Mouse (Mus musculus) CH12.LX (cell line): ENCODE results near the gene Opcml. TPM values are rescaled to one million over a fixed set of nuclear protein-coding genes. Genes with fewer than 3 reads are reported as not detected.

Source experiments
- DNase-seq: peaks from one replicate; pipeline ENCODE4 v3.0.0-alpha.2; 2013; ENCODE audit errors: extremely low read depth
- H3K27ac ChIP-seq: 2 replicates; pipeline ENCODE4 v1.5.1; 2012; ENCODE audit warnings: low read depth, mild to moderate bottlenecking, control low read depth, moderate library complexity; ENCODE audit not compliant: insufficient read depth
- H3K27me3 ChIP-seq: replicated peaks from 2 replicates; pipeline ENCODE3; 2012; ENCODE audit warnings: inconsistent platforms
- H3K36me3 ChIP-seq, 2 experiments: replicated peaks in 1 of 2; 2 replicates each; pipeline versions ENCODE3 to v1.6.1; 2012; ENCODE audit warnings: inconsistent platforms in 1 of 2, low read length in 1 of 2, mild to moderate bottlenecking in 1 of 2, mixed read lengths in 1 of 2, moderate library complexity in 1 of 2; ENCODE audit not compliant: control insufficient read depth in 1 of 2, insufficient read depth in 1 of 2
- H3K4me1 ChIP-seq, 2 experiments: 2 replicates each; pipeline ENCODE4 v1.6.1; 2012; ENCODE audit warnings: inconsistent platforms in 1 of 2, moderate library complexity in 1 of 2; ENCODE audit not compliant: insufficient read depth in 2 of 2, control insufficient read depth in 1 of 2
- H3K4me2 ChIP-seq: 2 replicates; pipeline ENCODE4 v1.6.1; 2012; ENCODE audit warnings: low read depth, mild to moderate bottlenecking, control low read depth; ENCODE audit not compliant: poor library complexity, insufficient read depth, severe bottlenecking
- H3K4me3 ChIP-seq, 3 experiments: fragments of 150-350 bp in 1 of 3; sonication (generic) in 1 of 3; replicated peaks in 1 of 3; 2 replicates each; pipeline versions ENCODE3 to v1.5.1; 2011 to 2012; ENCODE audit warnings: low read depth in 2 of 3, low read length in 2 of 3, mild to moderate bottlenecking in 2 of 3, moderate library complexity in 2 of 3, control low read depth in 1 of 3, improper control_type of control experiment in 1 of 3, inconsistent platforms in 1 of 3, mixed read lengths in 1 of 3; ENCODE audit not compliant: poor library complexity in 1 of 3
- H3K79me2 ChIP-seq: replicated peaks from 2 replicates; pipeline ENCODE4 v1.6.1; 2012; ENCODE audit warnings: mild to moderate bottlenecking, moderate library complexity; ENCODE audit not compliant: control insufficient read depth, poor library complexity, insufficient read depth, severe bottlenecking; ENCODE audit errors: extremely low read depth
- H3K9ac ChIP-seq: 2 replicates; pipeline ENCODE4 v1.6.1; 2012; ENCODE audit warnings: low read depth, mild to moderate bottlenecking, control low read depth, moderate library complexity; ENCODE audit not compliant: insufficient read depth
- H3K9me3 ChIP-seq: replicated peaks from 2 replicates; pipeline ENCODE3; 2012; ENCODE audit warnings: low read length, inconsistent platforms, mixed read lengths
- CHD1 ChIP-seq: IDR thresholded peaks from 2 replicates; pipeline ENCODE4 v1.6.1; 2012; ENCODE audit warnings: low read depth, low read length, improper control_type of control experiment, inconsistent platforms
- CHD2 ChIP-seq: IDR thresholded peaks from 2 replicates; pipeline ENCODE4 v1.6.1; 2011; ENCODE audit warnings: low read length, improper control_type of control experiment
- EP300 ChIP-seq: IDR thresholded peaks from 2 replicates; pipeline ENCODE4 v1.6.1; 2011; ENCODE audit warnings: low read length, improper control_type of control experiment
- GABPA ChIP-seq: IDR thresholded peaks from 2 replicates; pipeline ENCODE4 v1.6.1; 2012; ENCODE audit warnings: low read depth, low read length, improper control_type of control experiment, inconsistent platforms; ENCODE audit not compliant: insufficient replicate concordance
- JUN ChIP-seq: IDR thresholded peaks from 2 replicates; pipeline ENCODE4 v1.6.1; 2011; ENCODE audit warnings: low read depth, mild to moderate bottlenecking, low read length, improper control_type of control experiment, moderate library complexity; ENCODE audit not compliant: insufficient read depth
- JUND ChIP-seq: conservative IDR thresholded peaks from 2 replicates; pipeline ENCODE4 v1.6.1; 2011; ENCODE audit warnings: low read depth, low read length, improper control_type of control experiment
- KAT2A ChIP-seq: IDR thresholded peaks from 2 replicates; pipeline ENCODE4 v1.6.1; 2012; ENCODE audit warnings: low read length, improper control_type of control experiment, inconsistent platforms; ENCODE audit not compliant: insufficient replicate concordance
- MAFK ChIP-seq: IDR thresholded peaks from 2 replicates; pipeline ENCODE4 v1.6.1; 2011; ENCODE audit warnings: low read length, improper control_type of control experiment; ENCODE audit not compliant: insufficient replicate concordance
- MAX ChIP-seq: IDR thresholded peaks from 2 replicates; pipeline ENCODE4 v1.6.1; 2011; ENCODE audit warnings: low read length, improper control_type of control experiment
- MAZ ChIP-seq: IDR thresholded peaks from 2 replicates; pipeline ENCODE4 v1.6.1; 2012; ENCODE audit warnings: low read depth, mild to moderate bottlenecking, inconsistent platforms, low read length, improper control_type of control experiment, moderate library complexity
- MYC ChIP-seq: IDR thresholded peaks from 2 replicates; pipeline ENCODE4 v1.6.1; 2011; ENCODE audit warnings: low read depth, mild to moderate bottlenecking, improper control_type of control experiment, low read length
- NRF1 ChIP-seq: IDR thresholded peaks from 2 replicates; pipeline ENCODE4 v1.6.1; 2014; ENCODE audit warnings: low read depth, mild to moderate bottlenecking, inconsistent platforms, low read length, improper control_type of control experiment, moderate library complexity
- POLR2A ChIP-seq: IDR thresholded peaks from 2 replicates; pipeline ENCODE4 v1.6.1; 2011; ENCODE audit warnings: low read depth, mild to moderate bottlenecking, improper control_type of control experiment, low read length
- POLR2AphosphoS2 ChIP-seq: IDR thresholded peaks from 2 replicates; pipeline ENCODE4 v1.6.1; 2011; ENCODE audit warnings: low read depth, low read length, improper control_type of control experiment
- RAD21 ChIP-seq: IDR thresholded peaks from 2 replicates; pipeline ENCODE4 v1.6.1; 2011; ENCODE audit warnings: low read depth, mild to moderate bottlenecking, low read length, improper control_type of control experiment, moderate library complexity
- RCOR1 ChIP-seq: conservative IDR thresholded peaks from 2 replicates; pipeline ENCODE4 v1.6.1; 2012; ENCODE audit warnings: low read depth, mild to moderate bottlenecking, inconsistent platforms, low read length, improper control_type of control experiment
- SMC3 ChIP-seq: IDR thresholded peaks from 2 replicates; pipeline ENCODE4 v1.6.1; 2011; ENCODE audit warnings: low read depth, low read length, improper control_type of control experiment
- TCF12 ChIP-seq: IDR thresholded peaks from 2 replicates; pipeline ENCODE4 v1.6.1; 2014; ENCODE audit warnings: low read depth, mild to moderate bottlenecking, inconsistent platforms, low read length, improper control_type of control experiment
- USF2 ChIP-seq: conservative IDR thresholded peaks from 2 replicates; pipeline ENCODE4 v1.6.1; 2011; ENCODE audit warnings: low read depth, low read length, improper control_type of control experiment
- ZC3H11A ChIP-seq: IDR thresholded peaks from 2 replicates; pipeline ENCODE4 v1.6.1; 2012; ENCODE audit warnings: low read depth, mild to moderate bottlenecking, inconsistent platforms, low read length, improper control_type of control experiment
- ZKSCAN1 ChIP-seq: IDR thresholded peaks from 2 replicates; pipeline ENCODE4 v1.6.1; 2012; ENCODE audit warnings: low read depth, inconsistent platforms, low read length, improper control_type of control experiment, borderline replicate concordance
- ZMIZ1 ChIP-seq: IDR thresholded peaks from 2 replicates; pipeline ENCODE4 v1.6.1; 2012; ENCODE audit warnings: low read depth, mild to moderate bottlenecking, inconsistent platforms, low read length, improper control_type of control experiment
- dilution Hi-C: fragments of 300-500 bp; cut with MboI; formaldehyde crosslinking; loops from 2 replicates; pipeline ENCODE4 v1.14.3; 2020; ENCODE audit warnings: low sequenced_read_pairs; ENCODE audit not compliant: extremely low pct_unique_long_range_greater_than_20kb, extremely low pct_ligation_motif_present
- in situ Hi-C: fragments of 300-500 bp; cut with MboI; formaldehyde crosslinking; loops from 3 replicates; pipeline ENCODE4 v1.14.3; 2019; ENCODE audit warnings: low sequenced_read_pairs, low pct_ligation_motif_present, low pct_unique_long_range_greater_than_20kb, mixed read lengths
- polyA plus RNA-seq: library from polyadenylated mRNA; unstranded; fragments of >175 nt; gene quantifications from 2 replicates; pipeline ENCODE4 v1.2.1, GENCODE M21; 2012; ENCODE audit warnings: low read depth; ENCODE audit not compliant: insufficient read length
- total RNA-seq, 2 experiments: library from RNA; depleted of rRNA; stranded (reverse); fragments of 300-350 nt in 1 of 2; fragments of >200 nt in 1 of 2; gene quantifications; 2 replicates each; pipeline ENCODE4 v1.2.3; 2012 to 2014

Opcml gene
- total and polyA plus RNA-seq, 3 experiments, result 0.34 to 0.60 TPM; not detected in 1

GRCm38 (mm10) chr9:27964902-27965550 lies 174.5 kb downstream of the Opcml start:
- H3K9ac ChIP-seq, result no peak overlapping the region
- no peaks in the 10 kb centered on the region for H3K79me2 ChIP-seq
- no peak for DNase-seq
- no peaks in the 10 kb centered on the region for H3K27me3 ChIP-seq
- no peak overlapping the region for H3K27ac ChIP-seq
- H3K4me2 ChIP-seq, result no peak overlapping the region
- no peaks in the 10 kb centered on the region for H3K36me3 ChIP-seq
- H3K4me1 ChIP-seq, result no peaks in the 10 kb centered on the region
- peaks cover 11% of the 10 kb centered on the region for H3K9me3 ChIP-seq
- H3K4me3 ChIP-seq, result no peak overlapping the region
- in situ Hi-C loops (no loop called here), dilution Hi-C loops (no loop called here)
- TF ChIP-seq RAD21, result no peak
- TF ChIP-seq MYC, result no peak
- no peak for TF ChIP-seq MAX
- no peak for TF ChIP-seq JUN
- no peak for TF ChIP-seq CHD1
- no peak for TF ChIP-seq POLR2A
- no peak for TF ChIP-seq KAT2A
- TF ChIP-seq SMC3, result no peak
- no peak for TF ChIP-seq ZC3H11A
- TF ChIP-seq CHD2, result no peak
- no peak for TF ChIP-seq POLR2AphosphoS2

DNA sequence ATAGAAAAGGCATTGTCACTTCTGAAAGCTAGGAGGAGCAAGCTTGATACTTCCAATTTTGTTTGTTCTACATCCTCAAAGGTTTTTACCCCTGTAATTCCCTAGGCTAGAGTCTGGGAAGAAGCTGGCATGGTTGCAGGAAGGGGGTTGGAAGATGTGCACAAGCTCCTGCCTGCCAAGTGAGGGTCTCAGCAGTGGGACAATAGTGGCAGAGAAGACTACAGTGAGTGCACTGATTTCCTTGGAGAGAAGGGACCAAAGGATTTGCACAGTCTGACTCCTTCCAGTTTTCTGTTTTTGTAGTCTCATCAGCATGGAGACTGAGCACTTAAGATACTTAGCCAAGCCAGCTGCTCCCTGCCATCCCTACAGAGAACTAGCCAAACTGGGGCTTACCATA lies 177.7 kb downstream of the Opcml start:
- in situ Hi-C loops, result no loop called here
- H3K9me3 ChIP-seq, result peaks cover 13% of the 10 kb centered on the region

More for the DNA sequence above, 177.7 kb downstream of the Opcml start:
- Histone ChIP-seq H3K27ac (no peak overlapping the region), H3K4me2 (no peak overlapping the region), H3K27me3 (no peaks in the 10 kb centered on the region), H3K79me2 (no peaks in the 10 kb centered on the region), H3K4me3 (no peak overlapping the region), H3K4me1 (no peaks in the 10 kb centered on the region), H3K9ac (no peak overlapping the region), H3K36me3 (no peaks in the 10 kb centered on the region)
- dilution Hi-C loops, result no loop called here
- DNase-seq, result no peak
- TF ChIP-seq USF2, result no peak
- TF ChIP-seq MAFK, result no peak
- no peak for TF ChIP-seq MAZ
- TF ChIP-seq CHD2, result no peak
- no peak for TF ChIP-seq ZKSCAN1
- TF ChIP-seq POLR2AphosphoS2, result no peak
- no peak for TF ChIP-seq EP300
- TF ChIP-seq TCF12, result no peak
- TF ChIP-seq JUND, result no peak
- TF ChIP-seq ZMIZ1, result no peak
- TF ChIP-seq JUN, result no peak
- TF ChIP-seq ZC3H11A, result no peak
- TF ChIP-seq NRF1, result no peak
- no peak for TF ChIP-seq CHD1
- no peak for TF ChIP-seq RCOR1
- no peak for TF ChIP-seq GABPA
